Mouse (Mus musculus): ENCODE measurements around the gene Tbc1d16. TPM values are rescaled to one million over a fixed set of nuclear protein-coding genes. Genes with fewer than 3 reads are reported as not detected.

The Tbc1d16 gene
- polyA plus RNA-seq, 1 experiment = not detected

DNA sequence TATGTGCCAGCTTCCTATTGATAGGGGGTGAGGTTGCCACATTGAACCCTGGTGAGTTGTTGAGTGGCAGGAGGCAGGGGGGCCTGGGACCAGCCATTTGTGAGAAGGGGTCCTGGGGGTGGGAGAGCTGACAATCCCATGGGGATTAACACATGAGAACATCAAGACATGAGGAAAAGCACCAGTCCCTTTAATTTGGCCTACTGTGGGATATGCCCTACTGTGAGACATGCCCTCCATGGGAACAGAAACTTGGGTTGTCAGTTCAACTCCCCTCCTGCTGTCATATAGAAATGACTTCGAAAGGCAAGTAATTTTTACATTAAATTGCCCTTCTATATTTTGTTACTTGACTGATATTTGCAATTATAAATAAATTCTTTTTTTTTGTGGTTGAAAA, 59.4 kb downstream of the Tbc1d16 start:
- TF ChIP-seq GATA1 (IDR thresholded peaks at IDR 0.05; ENCODE audit: low read length) = no peak

DNA sequence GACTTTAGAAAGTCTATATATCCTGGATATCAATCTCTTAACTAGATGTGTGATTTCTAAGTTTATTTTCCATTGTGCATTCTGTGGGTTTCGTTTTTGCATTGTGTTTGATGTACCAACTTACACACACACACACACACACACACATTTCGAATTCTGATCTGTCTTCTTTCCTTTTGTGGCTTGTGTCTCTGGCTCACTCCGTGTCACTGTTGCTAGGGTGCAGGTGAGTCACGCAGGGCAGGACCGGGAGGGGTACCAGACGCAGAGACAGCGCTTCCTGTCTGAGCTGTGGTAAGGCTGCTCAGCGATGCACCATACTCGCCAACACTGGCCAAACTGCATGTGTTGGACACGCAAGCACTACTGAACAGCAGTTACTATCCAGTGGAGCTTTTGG, 62.3 kb downstream of the Tbc1d16 start:
- no peak for TF ChIP-seq GATA1 (IDR thresholded peaks at IDR 0.05; ENCODE audit: low read length)

DNA sequence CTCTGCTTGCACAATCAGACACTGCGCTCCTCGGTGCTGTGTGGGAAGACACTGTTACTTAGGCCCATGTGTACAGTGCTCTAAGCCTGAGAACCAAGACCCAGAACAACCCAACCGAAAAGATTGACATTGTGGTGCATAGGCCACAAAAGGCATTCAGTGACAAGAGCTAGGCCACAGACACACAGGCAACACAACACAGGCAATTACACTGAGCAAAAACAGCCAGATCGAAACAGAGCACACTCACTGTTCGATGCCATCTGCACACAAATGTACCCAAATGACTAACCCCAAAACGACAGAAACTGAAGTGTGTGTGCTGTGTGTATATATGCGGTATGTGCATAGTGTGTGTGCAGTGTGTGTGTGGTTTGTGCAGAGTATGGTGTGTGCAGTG, 63.9 kb downstream of the Tbc1d16 start:
- no peak for TF ChIP-seq GATA1 (IDR thresholded peaks at IDR 0.05; ENCODE audit: low read length)

DNA sequence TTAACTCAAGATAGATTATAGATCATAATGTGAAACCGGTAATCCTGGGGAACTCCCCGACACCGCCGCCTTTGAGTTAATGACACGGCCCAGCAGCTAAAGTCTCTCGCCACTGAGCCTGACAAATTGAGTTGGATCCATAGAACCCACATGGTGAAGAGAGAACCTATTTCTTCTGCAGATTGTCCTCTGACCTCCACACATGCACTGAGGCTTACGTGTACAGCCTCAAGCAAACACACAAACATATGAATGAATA, 64.6 kb downstream of the Tbc1d16 start:
- TF ChIP-seq GATA1 (IDR thresholded peaks at IDR 0.05; ENCODE audit: low read length) = no peak

DNA sequence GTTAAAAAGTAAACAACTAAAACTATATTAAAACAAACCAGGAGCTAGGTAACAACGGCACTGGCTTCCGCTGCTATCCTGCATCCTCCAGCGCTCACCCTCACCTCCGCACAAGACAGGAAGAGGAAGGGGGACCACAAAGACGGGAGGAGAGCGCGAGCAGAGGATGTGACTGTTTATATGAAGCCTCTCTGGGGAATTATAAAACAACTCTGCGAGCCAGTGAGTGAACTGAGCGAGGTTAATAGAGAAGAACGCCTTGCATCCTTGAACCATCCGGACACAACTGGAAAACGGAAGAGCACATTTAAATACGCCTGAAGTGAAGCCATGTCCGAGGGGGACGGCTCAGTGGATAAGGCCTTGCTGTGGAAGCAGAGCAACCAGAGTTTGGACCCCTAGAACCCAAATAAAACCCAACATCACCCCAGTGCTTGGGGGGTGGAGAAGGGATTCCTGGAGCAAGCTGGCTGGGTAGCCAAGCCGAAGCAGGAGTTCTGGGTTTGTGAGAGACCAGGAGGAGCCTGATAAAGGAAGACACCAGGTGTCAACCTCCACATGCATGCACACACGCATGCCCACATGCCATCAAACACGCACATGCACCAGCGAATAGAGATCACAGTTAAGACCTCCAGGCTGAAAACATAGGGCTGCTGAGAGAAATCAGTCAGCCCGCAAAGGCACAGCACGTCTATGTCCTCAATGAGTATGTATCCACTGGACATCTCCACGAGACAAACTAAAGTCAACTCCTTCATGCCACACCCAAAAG, 65.2 kb downstream of the Tbc1d16 start:
- no peak for TF ChIP-seq GATA1 (IDR thresholded peaks at IDR 0.05; ENCODE audit: low read length)

DNA sequence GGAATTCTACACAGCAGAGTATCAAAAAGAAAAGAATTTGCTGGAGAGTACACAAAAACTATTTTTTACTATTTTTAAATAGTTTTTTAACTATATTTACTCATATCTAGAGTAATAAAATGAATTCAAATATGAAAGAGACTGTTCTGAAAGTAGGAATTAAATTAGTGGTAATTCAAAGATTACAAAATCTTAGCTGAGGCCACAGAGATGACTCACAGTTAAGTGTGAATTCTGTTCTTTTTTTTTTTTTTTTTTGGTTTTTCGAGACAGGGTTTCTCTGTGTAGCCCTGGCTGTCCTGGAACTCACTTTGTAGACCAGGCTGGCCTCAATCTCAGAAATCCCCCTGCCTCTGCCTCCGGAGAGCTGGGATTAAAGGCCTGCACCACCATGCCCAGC, 66.6 kb downstream of the Tbc1d16 start:
- TF ChIP-seq GATA1 (IDR thresholded peaks at IDR 0.05; ENCODE audit: low read length) = no peak

DNA sequence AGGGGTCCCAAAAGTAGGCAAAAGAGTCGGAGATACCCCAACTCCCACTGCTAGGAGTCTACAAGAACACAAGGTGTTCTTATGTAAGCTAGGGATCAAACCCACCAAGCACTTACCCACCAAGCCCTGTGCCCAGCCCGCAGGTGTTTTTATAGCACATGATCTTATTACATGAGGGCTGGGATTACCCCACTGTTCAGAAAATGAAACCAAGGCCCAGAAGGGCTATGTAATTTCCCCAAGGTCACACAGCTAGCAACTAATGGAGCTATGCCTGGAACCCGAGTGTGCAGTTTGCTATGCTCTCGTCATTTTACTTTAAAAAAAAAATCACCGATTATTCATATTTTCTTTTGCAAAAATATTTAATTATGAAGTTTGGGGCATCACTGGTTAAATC, 68.2 kb downstream of the Tbc1d16 start:
- no peak for TF ChIP-seq GATA1 (IDR thresholded peaks at IDR 0.05; ENCODE audit: low read length)

DNA sequence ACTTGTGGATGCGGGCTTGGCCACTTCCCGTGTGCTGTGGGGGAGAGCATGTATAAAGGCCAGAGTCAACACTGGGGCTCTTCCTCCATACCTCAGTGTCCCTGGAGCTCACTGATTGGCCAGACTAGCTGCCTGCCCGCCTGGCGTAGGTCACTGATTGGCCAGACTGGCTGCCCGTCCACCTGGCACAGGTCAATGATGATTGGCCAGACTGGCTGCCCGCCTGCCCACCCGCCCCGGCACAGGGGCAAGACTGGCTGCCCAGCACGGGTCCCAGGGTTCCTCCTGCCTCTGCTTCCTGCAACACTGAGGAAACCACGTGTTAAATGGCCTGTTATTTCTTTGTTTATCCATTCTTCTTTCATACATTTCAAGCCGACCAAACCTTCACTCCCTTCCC, 68.8 kb downstream of the Tbc1d16 start:
- TF ChIP-seq GATA1 (IDR thresholded peaks at IDR 0.05; ENCODE audit: low read length) = no peak

DNA sequence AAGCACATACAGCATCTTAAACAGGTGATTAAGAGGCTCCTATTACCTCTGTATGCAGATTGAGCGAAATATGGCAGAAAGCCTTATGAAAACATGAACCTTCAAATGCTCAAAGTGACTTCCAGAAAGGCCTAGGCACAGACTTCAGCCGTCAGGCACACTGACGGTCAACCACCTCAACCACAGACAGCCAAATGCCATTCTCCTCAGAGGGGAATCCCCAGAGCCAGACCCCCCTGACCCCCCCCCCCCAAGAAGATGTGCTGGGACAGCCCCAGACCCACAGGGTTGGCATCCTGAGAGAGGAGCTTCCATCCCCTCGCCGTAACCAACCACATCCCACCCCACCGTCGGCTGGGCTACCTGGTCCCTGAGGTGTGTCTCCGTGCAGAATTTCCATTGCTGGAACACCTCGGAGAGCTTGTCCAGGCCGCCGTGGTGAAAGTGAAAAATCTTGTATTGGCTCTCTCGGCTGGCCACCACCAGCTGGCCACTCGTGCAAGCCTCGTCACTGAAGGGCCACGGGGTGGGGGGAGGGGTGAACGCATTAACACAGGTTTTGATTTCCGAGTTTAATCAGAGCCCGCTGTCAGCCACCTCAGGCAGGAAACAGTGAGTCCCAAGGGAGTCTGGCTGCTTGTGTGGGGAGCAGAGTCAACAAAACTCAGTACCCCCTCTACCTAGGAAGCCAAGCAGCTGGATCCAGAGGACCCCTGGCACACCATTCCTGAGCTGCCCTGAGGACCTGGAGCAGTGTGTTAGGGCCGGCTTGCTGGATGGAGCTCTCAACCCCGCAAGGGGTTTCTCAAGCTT, 70.7 kb downstream of the Tbc1d16 start:
- no peak for TF ChIP-seq GATA1 (IDR thresholded peaks at IDR 0.05; ENCODE audit: low read length)

DNA sequence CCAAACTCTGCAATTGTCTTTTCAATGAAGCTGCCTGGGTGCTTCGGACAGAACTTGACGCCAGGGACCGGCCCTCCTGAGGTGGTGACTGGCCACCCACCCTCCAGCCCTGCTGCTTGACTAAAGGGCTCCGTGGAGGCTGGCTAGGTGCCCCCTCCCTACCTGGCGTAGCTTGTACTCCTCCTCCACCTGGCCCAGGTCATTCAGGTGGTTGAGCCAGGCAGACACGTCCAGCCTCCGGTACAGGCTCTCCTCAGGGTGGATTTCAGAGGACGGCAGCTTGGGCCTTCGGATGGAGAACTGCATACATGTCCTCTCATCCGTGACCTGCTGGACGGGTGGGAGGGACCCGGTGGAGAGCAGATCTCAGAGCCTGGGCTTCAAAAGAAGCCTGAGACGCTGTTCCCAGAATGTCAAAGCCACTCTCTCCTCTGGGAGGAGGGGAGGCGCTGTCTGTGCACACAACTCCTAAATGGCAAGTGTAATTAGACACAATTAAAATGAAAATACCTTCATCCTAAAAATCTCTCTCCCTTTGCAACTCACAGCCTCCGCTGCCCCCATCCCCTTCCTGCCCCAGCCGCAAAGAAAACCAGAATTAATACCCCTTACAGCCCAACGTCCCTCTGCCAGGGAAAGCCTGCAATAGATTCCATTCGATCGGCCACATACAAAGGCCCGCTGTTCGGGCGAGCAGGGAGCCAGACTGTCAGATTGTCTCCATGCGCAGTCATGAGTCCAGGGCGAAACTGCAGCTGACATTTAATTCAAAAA, 71.6 kb downstream of the Tbc1d16 start:
- no peak for TF ChIP-seq GATA1 (IDR thresholded peaks at IDR 0.05; ENCODE audit: low read length)

DNA sequence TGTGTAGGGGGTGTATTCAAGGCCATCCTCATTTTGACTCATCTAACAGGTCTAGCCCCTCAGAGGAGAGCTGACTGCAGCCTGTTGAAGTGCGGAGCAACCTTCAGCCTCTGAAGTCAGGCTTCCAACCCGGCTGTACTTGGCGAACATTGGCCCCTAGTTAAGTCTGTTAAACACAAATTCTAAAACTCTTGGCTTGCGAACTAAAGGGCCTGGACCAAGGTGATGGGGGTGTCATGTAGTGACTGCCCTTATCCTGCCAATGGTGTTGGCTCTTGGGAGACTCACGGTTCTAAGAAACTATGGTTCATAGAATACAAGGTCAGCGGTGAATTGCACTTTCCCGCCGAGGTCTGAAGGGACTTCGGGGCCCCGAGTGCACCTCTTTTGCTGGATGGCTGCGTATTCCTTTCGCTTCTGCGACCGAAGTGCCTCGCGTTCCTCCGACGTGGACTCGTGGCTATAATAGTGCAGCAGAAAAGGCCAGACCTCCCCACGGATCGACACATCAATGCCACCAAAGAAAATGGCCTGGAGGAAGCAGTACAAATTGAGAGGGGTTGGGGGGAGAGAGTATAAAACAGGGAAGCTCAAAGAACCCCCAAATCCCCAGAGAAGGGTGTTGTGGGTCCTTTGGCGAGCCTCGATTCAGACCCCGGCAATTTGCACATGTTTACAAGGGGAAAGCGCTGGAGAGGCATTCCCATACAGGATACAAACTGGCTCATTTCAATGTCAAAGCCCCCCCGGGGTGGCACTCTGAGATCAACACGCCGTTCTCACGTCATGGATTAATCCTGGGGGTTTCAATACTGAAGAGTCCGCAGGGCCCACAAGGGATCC, 72.4 kb downstream of the Tbc1d16 start:
- TF ChIP-seq GATA1 (IDR thresholded peaks at IDR 0.05; ENCODE audit: low read length) = no peak

DNA sequence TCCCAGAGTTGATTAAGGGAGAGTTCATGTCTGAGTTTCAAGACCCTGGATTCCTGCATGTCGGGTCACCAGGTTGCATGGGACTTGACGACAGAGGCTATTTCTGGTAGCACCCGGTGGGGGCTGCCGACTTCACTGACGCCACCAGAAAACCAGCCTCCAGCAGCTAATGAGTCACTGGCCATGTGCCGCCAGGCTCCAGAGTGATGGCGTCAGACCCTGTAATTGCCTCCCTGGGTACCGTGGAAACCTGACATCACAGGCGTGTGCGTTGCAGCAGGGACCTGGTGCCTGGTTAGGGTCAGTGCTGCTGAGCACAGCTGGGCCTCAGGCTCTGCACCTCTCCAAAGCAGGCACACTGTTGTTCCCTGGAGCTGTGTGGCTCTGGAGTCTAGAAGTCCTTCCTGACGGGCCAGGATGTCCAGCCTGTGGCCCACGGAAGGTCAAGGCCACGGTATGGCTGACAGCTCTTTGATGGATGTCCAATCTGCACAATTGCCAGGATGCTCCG, 75.9 kb downstream of the Tbc1d16 start:
- no peak for TF ChIP-seq GATA1 (IDR thresholded peaks at IDR 0.05; ENCODE audit: low read length)

DNA sequence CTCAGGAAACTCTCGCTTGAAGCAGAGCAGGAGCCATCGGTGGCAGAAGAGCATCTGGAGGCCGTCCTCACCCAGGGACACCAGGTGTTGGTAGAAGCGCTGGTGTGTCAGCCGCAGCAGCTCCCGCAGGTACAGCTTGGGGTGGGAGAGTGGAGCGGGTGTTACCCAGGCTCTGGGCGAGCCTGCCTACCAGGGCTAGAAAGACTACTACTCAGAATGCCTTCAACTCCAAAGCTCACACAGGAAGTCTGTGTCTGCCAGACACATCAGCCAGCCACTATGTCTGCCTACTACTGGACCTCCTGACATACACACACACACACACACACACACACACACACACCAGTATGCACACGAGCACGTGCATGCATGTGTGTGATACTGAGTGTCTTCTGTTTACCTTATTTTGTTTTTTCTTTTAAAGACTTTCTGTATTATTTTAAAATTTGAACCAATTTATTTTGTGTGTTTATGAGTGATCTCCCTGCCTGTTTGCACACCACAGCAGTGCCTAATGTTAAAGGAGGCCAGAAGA, 77.2 kb downstream of the Tbc1d16 start:
- no peak for TF ChIP-seq GATA1 (IDR thresholded peaks at IDR 0.05; ENCODE audit: low read length)

DNA sequence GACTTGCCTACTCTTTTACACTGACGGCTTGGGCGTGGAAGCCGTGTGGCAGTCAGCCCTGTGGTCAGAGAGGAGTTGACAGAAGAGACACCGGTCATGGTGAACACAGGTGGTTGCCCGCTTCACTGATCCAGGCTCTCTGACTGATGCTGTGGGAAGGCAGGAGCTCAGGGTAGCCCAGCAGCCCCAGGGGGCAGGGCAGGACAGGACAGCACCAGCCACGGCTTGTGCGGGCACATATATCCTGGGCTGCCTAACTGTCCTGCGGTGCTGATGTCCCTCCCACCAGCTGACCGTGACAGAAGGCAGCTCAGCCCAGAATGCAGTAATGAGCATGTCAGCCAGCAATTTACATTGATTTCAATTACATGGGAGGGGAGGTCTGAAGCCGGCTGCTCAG, 77.9 kb downstream of the Tbc1d16 start:
- TF ChIP-seq GATA1 (IDR thresholded peaks at IDR 0.05; ENCODE audit: low read length) = no peak

DNA sequence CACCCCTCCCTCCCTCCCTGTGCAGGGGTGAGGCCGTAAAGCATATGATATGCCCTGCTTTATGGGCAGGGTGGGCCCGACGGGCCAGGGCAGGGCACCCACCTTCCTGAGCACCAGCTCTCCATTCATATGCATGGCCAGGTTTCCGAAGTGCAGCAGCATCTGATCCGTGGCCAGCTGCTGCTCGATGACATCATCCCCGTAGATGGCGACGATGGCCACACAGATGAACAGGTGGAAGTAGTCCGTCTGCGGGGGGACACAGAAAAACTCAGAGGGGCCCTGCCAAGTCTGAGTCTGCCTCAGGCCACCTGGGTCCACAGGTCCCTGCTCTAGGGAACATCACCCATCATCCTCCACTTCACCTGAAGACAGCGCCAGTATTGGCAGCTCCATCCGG, 79.5 kb downstream of the Tbc1d16 start:
- no peak for TF ChIP-seq GATA1 (IDR thresholded peaks at IDR 0.05; ENCODE audit: low read length)

Data from G1E-ER4 (cell line).